In genomic region chr6:34230768-34231381, GRCm38 (mm10) we compare ENCODE assay signal across 8 mouse cellular contexts. TPM values are rescaled to one million over a fixed set of nuclear protein-coding genes. Genes with fewer than 3 reads are reported as not detected.
DNase-seq lines count a peak whose midpoint lies in the region; ATAC-seq lines count a peak whose summit lies in the region.

No protein-coding gene starts in this region.

- H3K4me2 ChIP-seq in forebrain, embryonic 14.5 days (ENCODE audit: low read length): no peak overlapping the region
- no peak overlapping the region for H3K4me2 ChIP-seq in kidney, embryonic 15.5 days
- H3K4me2 ChIP-seq in limb, embryonic 13.5 days (replicated peaks): peak overlapping the region; percentile 29; the same call in 1 of the 2 replicates

- peak; percentile 42 to 50 for DNase-seq in adrenal gland, adult 18-20 months (ENCODE audit: low spot score in 2 of 2)
- DNase-seq in adrenal gland, postnatal 4 days (ENCODE audit: low spot score in 2 of 2): no peak
- peak; percentile 27 for DNase-seq in CD4-positive helper T cell, adult 2 months (ENCODE audit: low read depth, low spot score)
- peak; percentile 49 for DNase-seq in brain, embryonic 18.5 days (ENCODE audit: low read depth, low spot score)
- DNase-seq in forebrain, embryonic 14.5 days (ENCODE audit: low spot score): peak; percentile 83
- DNase-seq in retina, postnatal 1 day: peak; percentile 72

- peak; percentile 54 for ATAC-seq in forebrain, embryonic 14.5 days
- ATAC-seq in kidney, embryonic 15.5 days (replicated peaks; ENCODE audit: low FRiP score): 0 out of 2 replicates have a peak, but pooled peaks have one; percentile 18
- ATAC-seq in limb, embryonic 13.5 days (ENCODE audit: low FRiP score, low read depth): no peak

- no peak overlapping the region for H3K9ac ChIP-seq in forebrain, embryonic 14.5 days (ENCODE audit: low read length)
- no peak overlapping the region for H3K9ac ChIP-seq in kidney, embryonic 15.5 days
- H3K9ac ChIP-seq in limb, embryonic 13.5 days: no peak overlapping the region

- no peaks in the 10 kb centered on the region for H3K27me3 ChIP-seq in forebrain, embryonic 14.5 days (replicated peaks; ENCODE audit: control insufficient read depth, insufficient read depth, low read length)
- H3K27me3 ChIP-seq in kidney, embryonic 15.5 days: no peaks in the 10 kb centered on the region
- peaks cover 16% of the 10 kb centered on the region for H3K27me3 ChIP-seq in limb, embryonic 13.5 days

- H3K9me3 ChIP-seq in forebrain, embryonic 14.5 days (replicated peaks; ENCODE audit: control insufficient read depth, low read length): no peaks in the 10 kb centered on the region
- H3K9me3 ChIP-seq in kidney, embryonic 15.5 days (replicated peaks): no peaks in the 10 kb centered on the region
- no peaks in the 10 kb centered on the region for H3K9me3 ChIP-seq in limb, embryonic 13.5 days

- WGBS in forebrain, embryonic 14.5 days: 25% methylated on average over 13 of the region's 13 CpGs
- 29% methylated on average over 13 of the region's 13 CpGs for WGBS in kidney, embryonic 15.5 days
- 24% methylated on average over 13 of the region's 13 CpGs for WGBS in limb, embryonic 13.5 days

- H3K4me3 ChIP-seq in forebrain, embryonic 14.5 days (ENCODE audit: low read depth, low read length): no peak overlapping the region
- H3K4me3 ChIP-seq in kidney, embryonic 15.5 days (replicated peaks): no peak overlapping the region
- H3K4me3 ChIP-seq in limb, embryonic 13.5 days: no peak overlapping the region

- H3K4me1 ChIP-seq in forebrain, embryonic 14.5 days (ENCODE audit: control insufficient read depth, insufficient read depth, low read length): peaks cover 9% of the 10 kb centered on the region
- H3K4me1 ChIP-seq in kidney, embryonic 15.5 days: peaks cover 3% of the 10 kb centered on the region; the same call in 1 of the 2 replicates
- H3K4me1 ChIP-seq in limb, embryonic 13.5 days: peaks cover 17% of the 10 kb centered on the region

- no peaks in the 10 kb centered on the region for H3K36me3 ChIP-seq in forebrain, embryonic 14.5 days (ENCODE audit: control insufficient read depth, insufficient read depth, low read length)
- H3K36me3 ChIP-seq in kidney, embryonic 15.5 days: no peaks in the 10 kb centered on the region
- no peaks in the 10 kb centered on the region for H3K36me3 ChIP-seq in limb, embryonic 13.5 days

- no peak overlapping the region for H3K27ac ChIP-seq in forebrain, embryonic 14.5 days (ENCODE audit: low read depth, low read length)
- 0 out of 2 replicates have a peak overlapping the region, but pooled peaks have one; percentile 9 for H3K27ac ChIP-seq in kidney, embryonic 15.5 days
- H3K27ac ChIP-seq in limb, embryonic 13.5 days: no peak overlapping the region

RNA-seq across cellular contexts. Expression of gene Slc35b4, which starts 54.0 kb away (rescaled TPM):
- 10 to 100 TPM; 28.2 to 28.4 TPM for total RNA-seq in adrenal gland, adult 18-20 months (2021)
- 10 to 100 TPM; 26.9 to 35.9 TPM for total RNA-seq in adrenal gland, postnatal 4 days (2021)
- 43.8 and 50.8 TPM in 2 replicates for polyA plus RNA-seq in forebrain, embryonic 14.5 days (2014; fragmentation: Nextera tagmentation; extraction: Ambion mirVana)
- polyA plus RNA-seq in kidney, embryonic 15.5 days (2015; fragmentation: Nextera tagmentation; extraction: Ambion mirVana): 63.8 and 64.4 TPM in 2 replicates
- 45.7 and 50.8 TPM in 2 replicates for polyA plus RNA-seq in limb, embryonic 13.5 days (2015; fragmentation: Nextera tagmentation; extraction: Ambion mirVana)

Comparison
In these comparisons a context has a peak if more than half of its experiments do, and no peak if none do; other contexts are left out.
1. DNase-seq: peak in adrenal gland, adult 18-20 months (2 of 2), CD4-positive helper T cell, adult 2 months (single experiment), brain, embryonic 18.5 days (single experiment), forebrain, embryonic 14.5 days (single experiment) and retina, postnatal 1 day (single experiment); none in adrenal gland, postnatal 4 days (0 of 2).